Mouse (Mus musculus): ENCODE results near the gene Nup155.
A peak's percentile ranks its signal among the peaks of the same experiment; 100 is the strongest.
"Not testable (repeated sequence)": the region's sequence is repeated elsewhere in the genome, so short reads cannot be mapped to it uniquely, and the experiment has no call there.

Nup155 gene

GRCm38 (mm10) chr15:8108966-8109743, at the start of gene Nup155:
Gene Nup155, plus strand, starts transcription at chr15:8109273.
- DNase-seq (ENCODE audit: low read depth, low spot score) = peak; percentile 80

- DNase-seq (ENCODE audit: low read depth, low spot score) = no peak
Observed at GRCm38 (mm10) chr15:8065221-8065620, 43.9 kb upstream of the Nup155 start.

- DNase-seq (ENCODE audit: low read depth, low spot score) = not testable (repeated sequence)
Observed at GRCm38 (mm10) chr15:8073159-8073558, 35.9 kb upstream of the Nup155 start.

- DNase-seq (ENCODE audit: low read depth, low spot score) = no peak
Observed at GRCm38 (mm10) chr15:8082139-8082538, 26.9 kb upstream of the Nup155 start.

GRCm38 (mm10) chr15:8087293-8087692, 21.8 kb upstream of the Nup155 start:
- DNase-seq (ENCODE audit: low read depth, low spot score) = no peak

GRCm38 (mm10) chr15:8088715-8089114, 20.4 kb upstream of the Nup155 start:
- DNase-seq (ENCODE audit: low read depth, low spot score) = no peak

- DNase-seq (ENCODE audit: low read depth, low spot score) = no peak
Observed at GRCm38 (mm10) chr15:8090685-8091084, 18.4 kb upstream of the Nup155 start.

- not testable (repeated sequence) for DNase-seq (ENCODE audit: low read depth, low spot score)
Observed at GRCm38 (mm10) chr15:8092668-8093067, 16.4 kb upstream of the Nup155 start.

- peak; percentile 77 for DNase-seq (ENCODE audit: low read depth, low spot score)
Observed at GRCm38 (mm10) chr15:8097853-8098252, 11.2 kb upstream of the Nup155 start.

GRCm38 (mm10) chr15:8098774-8099749, 10.0 kb upstream of the Nup155 start, which contains the start of gene Wdr70:
Gene Wdr70, minus strand, starts transcription at chr15:8099209.
- DNase-seq (ENCODE audit: low read depth, low spot score) = peak; percentile 91

- DNase-seq (ENCODE audit: low read depth, low spot score) = not testable (repeated sequence)
Observed at GRCm38 (mm10) chr15:8101975-8102542, 7.0 kb upstream of the Nup155 start.

GRCm38 (mm10) chr15:8108360-8108965, 610 bp upstream of the Nup155 start:
- no peak for DNase-seq (ENCODE audit: low read depth, low spot score)

- DNase-seq (ENCODE audit: low read depth, low spot score) = no peak
Observed at GRCm38 (mm10) chr15:8109782-8110181, 709 bp downstream of the Nup155 start.

GRCm38 (mm10) chr15:8129281-8129680, 20.2 kb downstream of the Nup155 start:
- DNase-seq (ENCODE audit: low read depth, low spot score) = no peak

GRCm38 (mm10) chr15:8131268-8131667, 22.2 kb downstream of the Nup155 start:
- DNase-seq (ENCODE audit: low read depth, low spot score) = no peak

GRCm38 (mm10) chr15:8131761-8132160, 22.7 kb downstream of the Nup155 start:
- DNase-seq (ENCODE audit: low read depth, low spot score) = no peak

GRCm38 (mm10) chr15:8135606-8136005, 26.5 kb downstream of the Nup155 start:
- no peak for DNase-seq (ENCODE audit: low read depth, low spot score)

- no peak for DNase-seq (ENCODE audit: low read depth, low spot score)
Observed at GRCm38 (mm10) chr15:8161841-8162240, 52.8 kb downstream of the Nup155 start.

- DNase-seq (ENCODE audit: low read depth, low spot score) = peak; percentile 87
Observed at GRCm38 (mm10) chr15:8168591-8169265, 59.7 kb downstream of the Nup155 start, which contains the start of gene Cplane1. Gene Cplane1, plus strand, starts transcription at chr15:8169106.

GRCm38 (mm10) chr15:8169266-8169746, 60.2 kb downstream of the Nup155 start:
- peak; percentile 4 for DNase-seq (ENCODE audit: low read depth, low spot score)

- no peak for DNase-seq (ENCODE audit: low read depth, low spot score)
Observed at GRCm38 (mm10) chr15:8189563-8189962, 80.5 kb downstream of the Nup155 start.
